Mouse (Mus musculus): ENCODE measurements around the gene Htr5b. TPM values are rescaled to one million over a fixed set of nuclear protein-coding genes. Genes with fewer than 3 reads are reported as not detected.

Htr5b gene
- not detected for total RNA-seq (2021)

- peak; percentile 3 to 10 for DNase-seq
- intact Hi-C loops (cut with DNase I), result no loop called here
Observed at GRCm38 (mm10) chr1:121528399-121528720, at the start of gene Htr5b. TSS of gene Htr5b (minus strand) at chr1:121528465.

DNA sequence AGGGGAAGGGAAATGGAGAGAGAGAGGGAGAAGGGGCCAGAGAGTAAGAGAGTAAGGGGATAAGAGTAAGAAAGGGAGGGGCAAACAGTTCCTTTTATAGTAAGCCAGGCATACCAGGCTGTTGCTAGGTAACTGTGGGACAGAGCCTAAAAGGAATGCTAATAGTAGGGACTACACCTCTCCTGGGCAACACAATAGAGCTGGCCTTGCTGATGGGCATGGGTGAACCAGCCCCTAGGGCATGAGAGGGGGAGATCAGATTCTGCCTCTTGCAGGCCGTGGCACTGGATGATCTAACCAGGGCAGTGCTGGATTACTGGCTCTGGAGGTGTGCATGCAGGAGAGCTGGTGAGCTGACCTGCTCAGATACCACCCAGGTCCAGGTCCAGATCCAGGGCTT, 49.2 kb upstream of the Htr5b start:
- DNase-seq, result no peak
- intact Hi-C loops (cut with DNase I), result no loop called here

DNA sequence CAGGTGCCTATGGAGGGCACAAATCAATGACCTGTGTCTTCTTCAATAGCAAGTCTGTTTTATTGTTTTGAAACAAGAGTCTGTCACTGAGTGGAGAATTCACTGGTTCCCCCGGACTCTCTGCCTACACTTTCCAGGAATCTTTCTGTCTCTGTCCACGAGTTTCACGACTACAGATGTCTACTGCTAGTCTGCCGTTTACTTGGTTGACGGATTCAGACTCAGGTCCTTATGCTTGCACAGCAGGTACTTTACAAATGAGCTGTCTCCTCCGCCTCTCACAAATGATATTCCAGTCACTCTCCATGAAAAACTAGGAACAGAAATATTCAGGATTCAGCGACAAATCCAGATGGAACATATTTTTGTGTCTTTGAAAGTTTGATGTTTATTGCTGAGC, 42.3 kb upstream of the Htr5b start:
- intact Hi-C loops (cut with DNase I), result no loop called here

DNA sequence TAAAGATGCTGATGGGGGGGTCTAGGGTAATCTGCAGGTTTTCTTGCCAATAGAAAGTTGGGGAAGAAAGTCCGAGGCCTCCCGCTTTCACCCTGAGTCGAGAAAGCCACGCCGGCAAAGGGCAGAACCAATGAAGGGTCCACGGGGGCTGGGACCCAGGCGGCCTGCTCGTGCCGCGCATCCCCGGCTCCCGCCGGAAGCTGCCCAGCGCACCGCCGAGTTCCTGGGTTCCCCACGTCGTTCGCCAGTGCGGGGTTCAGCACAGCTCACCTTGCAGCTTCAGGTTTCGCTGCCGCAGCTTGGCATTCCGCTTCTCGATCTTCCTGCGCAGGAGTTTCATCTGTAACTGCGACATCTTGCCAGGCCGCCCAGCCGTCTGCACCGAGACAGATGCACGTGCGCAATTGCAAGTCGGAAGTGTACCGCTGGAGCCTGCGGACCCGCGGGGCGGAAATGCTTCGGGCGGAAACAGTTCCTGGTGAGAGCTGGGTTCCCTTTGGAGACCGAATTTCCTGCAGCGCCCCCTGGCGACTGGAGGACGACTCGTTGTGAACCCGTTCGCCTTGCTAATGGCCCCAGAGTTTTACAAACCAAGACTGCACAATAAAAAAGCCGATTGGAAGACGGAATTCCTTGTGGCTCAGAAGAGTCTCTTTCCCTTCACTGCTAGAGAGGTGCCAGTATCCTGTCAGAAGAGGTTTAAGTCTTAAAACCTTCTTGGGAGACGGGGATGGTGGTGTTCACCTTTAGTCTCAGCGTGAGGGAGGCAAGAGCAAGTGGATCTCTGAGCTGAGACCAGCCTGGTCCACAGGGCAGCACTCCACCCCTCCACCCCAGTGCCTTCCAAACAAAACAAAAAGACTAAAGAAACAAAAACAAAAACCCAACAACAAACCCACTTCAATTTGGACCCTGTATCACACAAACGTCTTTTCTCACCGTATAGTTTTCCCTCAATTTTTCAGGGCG, 39.5 kb upstream of the Htr5b start, which contains the start of gene Ddx18:
TSS of gene Ddx18 (minus strand) at position 469 of the 969 bp plus-strand sequence.
- DNase-seq, result peak; percentile 97 to 99
- intact Hi-C loops (cut with DNase I), result loop anchor here (5.0 kb wide), 2 partner anchors 136 to 241 kb away; partner anchors contain the start of gene Ccdc93

More for the DNA sequence above, 42.3 kb upstream of the Htr5b start:
- DNase-seq, result no peak

GRCm38 (mm10) chr1:121557861-121558260, 29.6 kb upstream of the Htr5b start:
- DNase-seq, result no peak
- intact Hi-C loops (cut with DNase I), result no loop called here

DNA sequence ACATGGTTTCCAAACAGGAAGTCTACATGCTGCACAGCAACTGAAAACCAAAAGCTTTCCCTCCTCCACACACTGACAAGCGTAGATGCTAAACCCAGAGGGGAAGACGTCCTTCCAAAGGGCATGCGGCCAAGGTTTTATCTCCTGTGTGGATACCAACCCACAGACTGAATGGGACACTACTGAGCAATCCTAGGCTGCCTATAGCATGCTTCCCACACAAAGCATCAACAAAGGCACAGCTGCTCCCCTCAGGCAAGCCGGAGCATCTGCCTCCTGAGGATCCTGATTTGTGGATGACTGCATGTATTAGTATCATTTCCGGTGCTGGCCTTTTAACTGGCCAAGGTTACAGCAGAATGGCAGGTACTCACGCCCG, 23.2 kb upstream of the Htr5b start:
- peak in 1 of 2 experiments; percentile 16 for DNase-seq
- intact Hi-C loops (cut with DNase I), result no loop called here

DNA sequence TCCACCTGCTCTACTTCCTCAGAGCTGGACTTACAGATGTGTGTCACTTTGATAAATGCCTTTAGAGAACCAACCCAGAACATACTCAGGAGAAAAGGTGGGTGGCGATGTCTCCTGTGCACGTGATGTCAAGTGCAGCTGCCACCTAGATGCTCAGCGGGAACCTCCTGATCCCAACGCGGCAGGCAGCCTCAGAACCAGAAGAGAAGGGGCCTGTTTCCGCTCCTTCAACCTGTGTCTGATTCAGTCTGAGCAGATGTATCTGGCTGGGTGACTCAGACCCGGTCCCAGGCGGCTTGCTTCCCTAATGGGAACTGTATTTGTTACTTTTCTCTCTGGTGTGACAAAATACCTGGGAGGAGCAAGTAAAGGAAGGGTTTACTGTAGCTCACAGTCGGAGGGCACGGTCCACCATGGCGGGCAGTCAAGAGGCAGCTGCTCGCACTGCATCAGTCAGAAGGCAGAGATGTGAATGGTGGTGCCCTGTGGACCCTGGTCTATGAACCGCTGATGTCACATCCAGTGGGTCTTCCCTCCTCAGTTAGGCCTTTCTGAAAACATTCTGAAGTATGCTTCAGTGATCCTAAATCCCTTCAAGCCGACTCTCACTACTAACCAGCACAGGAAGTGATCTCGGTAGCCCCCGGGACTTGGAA, 22.7 kb upstream of the Htr5b start:
- no peak for DNase-seq
- intact Hi-C loops (cut with DNase I), result no loop called here

GRCm38 (mm10) chr1:121549456-121549855, 21.2 kb upstream of the Htr5b start:
- intact Hi-C loops (cut with DNase I), result loop anchor here (5.0 kb wide), 1 partner anchor 107 kb away; no protein-coding TSS in a partner anchor
- DNase-seq, result no peak

GRCm38 (mm10) chr1:121548667-121549066, 20.4 kb upstream of the Htr5b start:
- DNase-seq, result no peak
- intact Hi-C loops (cut with DNase I), result loop anchor here (5.0 kb wide), 1 partner anchor 106 kb away; no protein-coding TSS in a partner anchor

DNA sequence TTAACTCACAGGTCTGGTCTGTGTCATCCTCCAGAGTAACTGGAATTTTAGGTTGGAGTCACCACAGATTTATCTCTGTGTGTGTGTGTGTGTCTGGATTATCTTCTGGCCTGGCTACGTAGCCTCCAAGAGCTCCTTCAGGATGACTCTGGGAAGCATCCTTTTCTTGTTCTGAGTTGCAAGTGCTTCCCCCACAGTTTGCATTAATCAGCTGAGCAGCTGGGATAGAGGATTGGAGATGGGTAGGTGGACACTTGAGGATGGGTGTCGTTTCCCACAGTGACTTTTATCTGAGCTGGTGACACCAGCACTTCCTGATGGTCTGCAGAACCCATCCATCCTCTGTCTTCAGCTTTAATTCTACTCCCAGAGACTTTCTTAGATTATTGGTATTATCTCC, 18.6 kb upstream of the Htr5b start:
- intact Hi-C loops (cut with DNase I), result loop anchor here (5.0 kb wide), 1 partner anchor 105 kb away; no protein-coding TSS in a partner anchor

DNA sequence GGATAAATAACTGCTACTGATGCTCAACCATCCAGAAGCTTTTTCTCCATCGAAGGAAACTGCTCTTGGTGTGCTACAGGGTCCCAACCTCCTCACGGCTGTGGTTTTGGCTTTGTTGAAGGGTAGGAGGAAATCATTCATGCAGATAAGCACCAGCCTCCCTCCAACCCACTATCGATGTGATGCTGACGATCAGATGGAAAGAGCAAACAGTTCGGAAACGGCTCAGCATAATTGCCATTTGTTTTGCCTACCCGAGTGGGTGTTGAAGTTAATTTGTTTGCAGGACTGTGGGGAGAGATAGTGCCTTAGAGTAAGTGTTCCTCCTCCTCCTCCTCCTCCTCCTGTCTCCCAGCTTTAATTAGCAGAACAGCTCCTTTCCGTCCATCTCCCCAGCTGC, 12.1 kb upstream of the Htr5b start:
- intact Hi-C loops (cut with DNase I), result no loop called here
- DNase-seq, result no peak

More for the DNA sequence above, 18.6 kb upstream of the Htr5b start:
- no peak for DNase-seq

DNA sequence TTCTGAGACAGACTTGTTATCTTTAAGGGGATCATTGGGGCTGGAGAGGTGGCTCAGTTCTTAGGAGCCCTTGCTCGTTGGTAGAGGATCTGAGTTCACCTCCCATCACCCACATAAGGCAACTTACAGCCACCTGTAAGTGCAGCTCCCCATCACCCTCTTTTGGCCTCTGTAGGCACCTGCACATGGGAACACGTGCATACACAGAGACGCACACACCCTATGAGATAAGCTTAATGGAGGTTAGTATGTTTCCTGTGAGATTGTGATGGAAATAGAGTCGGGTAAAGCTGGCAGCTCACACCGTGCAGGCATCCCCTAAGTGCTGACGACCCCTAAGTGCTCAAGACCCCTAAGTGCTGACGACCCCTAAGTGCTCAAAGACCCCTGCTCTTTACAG, 3.2 kb upstream of the Htr5b start:
- intact Hi-C loops (cut with DNase I), result no loop called here
- DNase-seq, result no peak

DNA sequence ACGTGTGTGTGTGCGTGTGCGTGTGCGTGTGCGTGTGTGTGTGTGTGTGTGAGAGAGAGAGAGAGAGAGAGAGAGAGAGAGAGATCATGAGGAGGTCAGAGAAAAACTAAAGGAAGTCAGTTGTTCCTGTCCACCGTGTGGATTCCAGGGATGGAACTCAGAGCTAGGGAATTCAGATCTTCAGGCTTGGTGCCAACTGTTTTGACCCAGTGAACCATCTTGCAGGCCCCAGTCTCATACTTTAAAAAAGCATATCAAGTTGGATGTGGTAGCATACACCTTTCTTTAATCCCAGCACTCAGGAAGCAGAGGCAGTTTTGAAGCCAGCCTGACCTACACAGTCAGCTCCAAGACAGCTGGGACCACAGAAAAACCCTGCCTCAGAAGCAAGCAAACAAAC, 1.0 kb upstream of the Htr5b start:
- DNase-seq, result no peak
- intact Hi-C loops (cut with DNase I), result no loop called here

- no peak for DNase-seq
- intact Hi-C loops (cut with DNase I), result no loop called here
Observed at GRCm38 (mm10) chr1:121527600-121528398, 466 bp downstream of the Htr5b start.

GRCm38 (mm10) chr1:121527061-121527460, 1.2 kb downstream of the Htr5b start:
- no peak for DNase-seq
- intact Hi-C loops (cut with DNase I), result no loop called here

DNA sequence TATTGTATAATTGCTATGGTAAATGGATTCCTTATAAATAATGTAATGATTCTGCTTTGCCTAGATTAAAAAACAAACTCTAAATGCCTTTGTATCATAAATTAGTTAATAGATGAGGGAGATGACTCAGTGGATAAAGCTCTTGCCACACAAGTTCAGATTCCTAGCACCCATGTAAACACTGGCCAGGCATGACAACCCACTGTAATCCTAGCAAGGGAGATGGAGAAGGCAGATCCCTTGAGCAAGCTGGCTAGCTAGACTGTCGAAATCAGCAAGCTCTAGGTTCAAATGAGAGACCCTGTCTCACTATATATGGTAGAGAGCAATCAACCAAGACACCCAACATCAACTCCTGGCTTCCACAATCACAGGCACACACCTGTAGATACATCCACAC, 9.7 kb downstream of the Htr5b start:
- intact Hi-C loops (cut with DNase I), result no loop called here
- DNase-seq, result no peak

- DNase-seq, result no peak
- intact Hi-C loops (cut with DNase I), result no loop called here
Observed at GRCm38 (mm10) chr1:121511966-121512365, 16.3 kb downstream of the Htr5b start.

- intact Hi-C loops (cut with DNase I), result no loop called here
Observed at GRCm38 (mm10) chr1:121511186-121511585, 17.1 kb downstream of the Htr5b start.

DNA sequence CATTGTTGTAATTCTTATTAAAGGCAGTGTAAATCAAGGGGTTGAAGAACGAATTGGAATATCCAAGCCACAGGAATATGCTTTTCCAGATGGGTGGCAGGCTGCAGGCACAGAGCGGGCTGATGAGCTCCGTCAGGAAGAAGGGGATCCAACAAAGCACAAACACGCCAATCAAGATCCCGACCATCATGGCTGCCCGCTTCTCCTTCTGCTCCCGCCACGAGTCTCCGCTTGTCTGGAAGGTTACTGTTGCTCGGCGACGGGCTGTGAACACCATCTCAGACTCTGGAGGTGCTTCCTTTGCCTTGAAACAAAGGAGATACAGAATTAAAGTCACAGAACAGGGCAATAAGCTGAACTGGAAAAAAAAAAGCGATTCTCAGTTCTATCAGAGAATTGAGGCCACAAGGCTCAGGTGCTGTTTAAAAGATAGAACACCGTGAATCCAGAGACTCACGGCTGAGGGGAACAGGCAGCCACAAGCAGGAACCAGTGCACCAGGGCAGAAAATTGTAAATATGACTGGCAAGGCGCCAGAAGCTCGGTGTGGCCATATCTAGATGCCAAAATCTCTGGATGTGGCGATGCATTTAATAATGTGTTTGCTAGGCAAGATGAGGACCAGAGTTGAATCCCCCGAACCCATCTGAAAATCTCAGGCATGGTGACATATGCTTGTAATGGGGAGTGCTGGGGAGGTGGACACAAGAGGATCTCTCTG, 17.7 kb downstream of the Htr5b start:
- intact Hi-C loops (cut with DNase I), result no loop called here
- no peak for DNase-seq

More at GRCm38 (mm10) chr1:121511186-121511585, 17.1 kb downstream of the Htr5b start:
- DNase-seq, result no peak

DNA sequence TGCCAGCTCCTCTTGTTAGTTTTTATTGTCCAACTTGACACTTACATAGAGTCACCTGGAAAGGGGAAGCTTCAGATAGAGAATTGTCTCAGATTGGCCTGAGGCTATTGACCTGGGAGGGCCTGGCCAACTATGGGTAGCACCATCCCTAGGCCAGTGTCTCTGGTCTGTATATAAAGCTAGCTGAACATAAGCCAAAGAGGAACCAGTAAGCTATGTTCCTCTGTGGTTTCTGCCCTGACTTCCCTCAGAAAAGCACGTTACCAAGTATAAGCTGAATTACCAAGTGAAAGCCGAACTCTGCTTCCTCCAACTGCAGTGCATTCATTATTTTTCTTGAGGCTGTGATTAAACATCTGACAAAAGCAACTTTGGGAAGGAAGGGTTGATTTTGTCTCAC, 19.5 kb downstream of the Htr5b start:
- DNase-seq, result no peak
- intact Hi-C loops (cut with DNase I), result no loop called here

Data from heart, postnatal 10 days (tissue).